Mouse (Mus musculus) urinary bladder, postnatal 10 days (tissue): ENCODE results near the gene Slc17a8.

Experiments used
- DNase-seq: peaks from one replicate; pipeline ENCODE4 v3.0.0; 2022; ENCODE audit warnings: low spot score

Gene Slc17a8

DNA sequence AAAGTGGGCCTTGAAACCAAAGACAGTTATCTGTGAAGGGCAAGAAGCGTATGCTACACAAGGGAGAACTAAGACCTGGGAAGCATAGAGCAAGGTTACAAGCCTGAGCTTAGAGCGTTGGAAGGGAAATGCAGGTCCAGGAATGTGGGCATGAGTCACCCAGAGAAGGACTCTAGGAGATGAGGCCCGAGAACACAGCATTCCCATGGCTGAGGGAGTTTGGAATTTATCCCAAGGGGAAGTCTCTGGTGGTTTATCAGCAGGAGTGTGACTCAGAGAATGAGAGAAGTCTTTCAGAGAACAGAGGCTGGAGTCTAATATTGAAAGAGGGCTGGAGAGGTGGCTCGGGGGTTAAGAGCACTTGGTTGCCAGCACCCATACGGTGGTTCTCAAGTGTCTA lies 94.0 kb downstream of the Slc17a8 start:
- DNase-seq, result no peak

DNA sequence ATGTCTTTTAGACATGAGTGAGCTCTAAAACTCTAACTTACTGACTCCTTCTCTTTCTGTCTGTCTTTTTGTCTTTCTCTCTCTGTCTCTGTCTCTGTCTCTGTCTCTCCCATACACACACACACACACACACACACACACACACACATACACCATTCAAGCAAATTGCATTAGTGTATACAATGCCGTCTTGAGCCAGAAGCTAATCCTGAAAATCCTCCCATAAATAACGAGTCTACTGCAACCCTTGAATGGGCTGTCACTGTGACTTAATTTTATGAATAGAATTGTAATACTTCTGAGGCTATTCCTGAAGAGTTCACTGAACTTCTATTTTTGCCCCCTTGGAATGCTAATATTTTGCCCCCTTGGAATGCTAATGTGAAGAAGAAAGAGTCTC lies 95.2 kb downstream of the Slc17a8 start:
- DNase-seq, result no peak
